Mouse (Mus musculus) brain, embryonic 18.5 days (tissue): ENCODE results near the gene Tbc1d8b.
A peak's percentile ranks its signal among the peaks of the same experiment; 100 is the strongest.
"Not testable (repeated sequence)": the region's sequence is repeated elsewhere in the genome, so short reads cannot be mapped to it uniquely, and the experiment has no call there.

ENCODE experiments used
- DNase-seq: peaks from one replicate; pipeline ENCODE4 v3.0.0-alpha.2; 2012; ENCODE audit warnings: low read depth, low spot score

The Tbc1d8b gene

DNA sequence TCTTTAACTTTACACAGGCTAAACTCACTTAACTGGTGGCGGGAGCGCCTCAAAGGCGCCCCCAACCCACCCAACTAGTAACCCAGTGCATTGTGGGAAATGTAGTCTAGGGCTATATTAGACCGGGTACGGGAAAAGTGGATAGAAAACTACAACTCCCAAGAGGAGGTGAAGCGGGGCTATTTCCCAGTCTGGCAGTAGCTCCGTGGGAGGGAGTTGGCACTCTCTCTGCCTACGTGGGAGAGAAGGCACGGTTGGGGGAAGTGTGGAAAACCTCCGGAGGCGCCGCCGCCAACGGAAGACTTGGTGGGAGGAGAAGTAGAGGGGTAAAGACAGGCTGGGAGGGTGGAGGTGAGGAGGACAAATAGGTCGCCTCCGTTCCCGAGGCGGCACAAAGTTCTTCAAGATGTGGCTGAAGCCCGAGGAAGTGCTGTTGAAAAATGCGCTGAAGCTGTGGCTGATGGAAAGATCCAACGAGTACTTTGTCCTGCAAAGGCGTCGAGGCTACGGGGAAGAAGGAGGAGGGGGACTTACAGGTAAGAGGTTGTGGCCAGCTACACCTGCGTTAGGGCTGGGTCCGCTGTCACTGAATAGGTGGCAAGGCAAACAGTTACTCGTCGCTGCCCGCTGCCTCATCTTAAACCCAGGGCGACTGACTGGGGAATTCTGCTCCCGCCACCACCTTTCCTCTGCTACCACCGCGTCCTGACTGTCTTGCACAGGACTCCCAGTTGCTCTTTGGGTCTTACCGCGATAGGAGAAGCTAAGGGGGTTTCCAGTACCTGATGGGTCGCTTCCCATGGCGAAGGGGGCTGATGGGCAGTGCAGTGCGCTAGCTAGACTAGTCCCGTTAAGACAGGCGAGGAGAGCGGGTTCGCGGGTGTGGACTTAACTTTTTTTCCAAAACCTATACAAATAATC is at the start of gene Tbc1d8b:
Gene Tbc1d8b (plus strand): TSS at position 222 of the 921 bp plus-strand sequence.
- peak; percentile 76 for DNase-seq

DNA sequence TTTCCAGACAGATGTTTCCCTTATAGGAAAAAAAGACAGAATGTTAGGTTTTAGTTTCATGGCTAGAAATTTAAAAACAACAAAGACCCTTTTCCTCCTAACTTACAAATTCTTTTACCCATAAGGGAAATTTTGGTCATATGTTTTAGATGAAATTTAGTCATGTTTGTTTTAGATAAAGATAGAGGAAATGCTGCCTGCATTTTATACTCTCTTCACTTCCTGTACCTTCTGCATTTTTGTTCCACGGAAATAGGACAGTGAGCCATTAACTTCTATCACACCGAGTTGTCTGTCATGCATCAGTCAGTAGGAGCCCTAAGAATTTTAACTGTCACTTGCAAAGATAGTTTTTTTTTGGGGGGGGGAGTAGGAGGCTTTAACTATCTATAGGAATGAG is 45.1 kb upstream of the Tbc1d8b start:
- DNase-seq = no peak

DNA sequence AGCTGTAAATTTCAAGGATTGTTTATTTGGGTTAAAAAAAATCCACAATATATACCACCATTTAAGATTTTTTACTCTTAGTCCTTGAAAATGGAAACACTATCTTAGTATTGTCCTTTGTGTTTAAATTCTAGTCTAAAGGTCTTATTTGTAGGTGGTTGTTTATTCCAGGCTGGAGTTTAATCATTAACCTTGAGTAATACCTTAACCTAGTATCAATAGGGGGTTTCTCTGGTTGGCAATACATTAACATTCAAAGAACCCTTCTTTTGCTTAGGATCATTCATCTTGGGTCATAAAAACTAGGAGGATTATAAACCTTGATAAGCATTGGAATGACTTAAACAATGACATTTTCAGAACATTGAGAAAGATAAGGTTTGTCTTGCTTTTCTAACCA is 44.4 kb upstream of the Tbc1d8b start:
- DNase-seq = no peak

- no peak for DNase-seq
Measured at GRCm38 (mm10) chrX:139652226-139652625, 32.6 kb upstream of the Tbc1d8b start.

DNA sequence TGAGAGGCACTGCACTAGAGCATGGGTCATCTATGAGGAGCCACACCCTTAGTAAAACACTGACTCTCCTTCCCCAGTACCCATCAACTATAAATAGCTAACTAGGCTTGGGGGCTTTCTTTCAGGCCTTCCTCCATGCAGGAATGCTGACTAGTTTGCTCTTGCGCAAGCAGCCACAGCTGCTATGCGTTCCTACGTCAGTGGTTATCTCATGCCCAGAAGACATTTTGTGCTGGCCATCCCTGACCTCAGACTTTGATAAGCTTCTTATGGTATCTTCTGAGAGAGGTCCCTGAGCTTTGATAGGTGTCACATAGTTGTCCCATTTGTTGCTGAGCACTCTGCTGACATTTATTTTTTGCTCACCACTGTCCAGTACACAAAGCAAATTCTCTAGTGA is 31.5 kb upstream of the Tbc1d8b start:
- no peak for DNase-seq

DNA sequence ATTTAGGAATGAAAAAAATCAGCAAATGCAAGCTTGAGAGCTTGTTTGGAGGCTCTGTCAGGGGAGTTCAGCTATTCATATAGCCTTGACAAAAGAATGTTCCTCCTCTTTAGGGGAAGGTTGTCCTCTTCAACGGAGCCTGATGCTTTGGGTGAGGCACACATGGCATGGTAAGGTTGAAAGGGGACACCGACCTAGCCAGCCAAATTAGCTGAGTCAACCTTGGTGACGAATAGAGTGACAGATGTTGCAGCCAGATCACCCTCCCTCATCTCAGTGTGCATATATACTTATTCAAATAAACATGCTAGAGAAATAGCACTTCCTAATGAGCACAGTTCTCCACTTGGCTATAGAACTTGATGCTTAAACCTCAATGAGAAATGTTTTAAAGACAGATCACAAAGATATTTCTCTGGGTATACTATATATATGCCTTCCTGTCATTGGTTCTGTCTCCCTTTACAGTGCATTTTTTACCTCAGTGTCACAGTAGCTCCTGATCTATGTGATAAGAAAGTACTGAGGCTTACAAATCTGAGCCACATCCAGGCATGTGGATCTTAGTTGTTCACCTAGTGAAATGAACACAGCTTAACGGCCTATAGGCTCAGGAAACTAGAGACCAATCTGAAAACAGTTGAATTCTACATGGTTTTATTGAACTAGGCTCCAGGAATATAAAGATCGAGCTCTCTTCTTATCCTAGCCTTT is 30.3 kb upstream of the Tbc1d8b start:
- no peak for DNase-seq

DNA sequence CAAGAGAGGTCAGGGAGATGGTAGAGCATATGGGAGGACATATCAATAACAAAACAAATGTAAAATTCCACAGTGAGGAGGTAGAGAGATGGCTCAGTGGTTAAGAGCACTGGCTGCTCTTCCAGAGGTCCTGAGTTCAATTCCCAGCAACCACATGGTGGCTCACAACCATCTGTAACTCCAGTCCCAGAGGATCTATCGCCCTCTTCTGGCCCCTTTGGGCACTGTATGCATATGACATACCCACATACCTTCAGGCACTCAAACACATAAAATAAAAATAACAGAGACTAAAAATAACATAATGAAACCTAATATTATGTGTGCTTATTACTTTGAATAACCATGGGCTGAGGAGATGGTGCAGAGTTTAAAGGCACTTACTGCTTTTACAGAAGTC is 22.7 kb upstream of the Tbc1d8b start:
- no peak for DNase-seq

DNA sequence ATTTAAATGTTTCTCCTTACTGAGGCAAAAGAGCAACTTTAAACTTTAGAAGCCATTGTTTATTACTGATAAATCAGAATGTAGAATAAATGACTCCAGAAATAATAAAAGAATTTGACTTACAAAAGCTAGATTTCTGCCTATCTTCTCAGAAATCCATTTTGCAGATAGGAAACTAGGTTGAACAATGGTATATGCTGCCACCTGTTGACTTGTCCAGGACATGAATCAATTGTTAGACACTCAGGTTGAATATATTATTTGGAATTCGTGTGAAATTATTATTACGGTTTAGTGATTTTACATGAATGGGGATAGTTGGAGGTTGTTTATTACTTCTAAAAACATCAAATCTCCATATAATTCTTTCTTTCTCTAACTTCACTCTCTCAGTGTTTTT is 19.0 kb upstream of the Tbc1d8b start:
- no peak for DNase-seq

DNA sequence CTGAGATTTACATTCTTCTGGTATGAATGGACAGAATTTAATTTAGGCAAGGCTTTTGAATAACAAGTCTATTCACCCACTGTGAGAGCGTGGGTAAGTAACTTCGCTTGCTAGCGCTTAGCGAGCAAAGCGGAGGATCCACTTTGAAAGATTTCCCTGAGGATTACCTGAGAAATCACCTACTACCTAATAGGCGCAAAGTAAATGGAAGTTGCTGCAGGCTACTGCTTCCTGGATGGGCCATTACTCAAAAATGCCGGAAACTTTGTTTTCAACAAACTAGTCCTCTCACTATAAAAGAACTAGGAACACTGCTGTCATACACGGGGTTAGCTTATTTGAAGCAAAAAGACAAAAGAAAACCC is 404 bp upstream of the Tbc1d8b start:
- no peak for DNase-seq

DNA sequence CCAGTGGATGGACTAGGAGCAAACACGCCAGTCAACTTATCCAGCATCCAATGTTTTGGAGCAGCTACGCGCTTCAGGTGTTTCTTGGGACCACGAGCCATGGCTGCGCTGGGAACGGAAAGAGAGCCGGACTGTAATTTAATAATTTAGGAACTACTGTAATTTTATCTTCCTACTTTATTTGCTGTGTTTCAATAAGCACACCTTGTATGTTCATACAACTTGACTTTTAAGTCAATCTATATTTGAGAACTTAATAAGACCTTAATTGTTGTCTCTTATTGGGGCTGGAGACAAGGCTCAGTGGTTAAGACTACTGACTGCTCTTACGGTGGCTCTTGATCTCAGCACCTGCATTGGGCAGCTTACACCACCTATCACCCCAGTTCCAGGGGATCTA is 29.6 kb downstream of the Tbc1d8b start, which contains the start of gene Gm15013:
Gene Gm15013 (minus strand): TSS at position 101 of the 400 bp plus-strand sequence.
- DNase-seq = no peak

GRCm38 (mm10) chrX:139722350-139722749 is 37.6 kb downstream of the Tbc1d8b start:
- DNase-seq = no peak

- no peak for DNase-seq
Measured at GRCm38 (mm10) chrX:139730541-139730940, 45.7 kb downstream of the Tbc1d8b start.

DNA sequence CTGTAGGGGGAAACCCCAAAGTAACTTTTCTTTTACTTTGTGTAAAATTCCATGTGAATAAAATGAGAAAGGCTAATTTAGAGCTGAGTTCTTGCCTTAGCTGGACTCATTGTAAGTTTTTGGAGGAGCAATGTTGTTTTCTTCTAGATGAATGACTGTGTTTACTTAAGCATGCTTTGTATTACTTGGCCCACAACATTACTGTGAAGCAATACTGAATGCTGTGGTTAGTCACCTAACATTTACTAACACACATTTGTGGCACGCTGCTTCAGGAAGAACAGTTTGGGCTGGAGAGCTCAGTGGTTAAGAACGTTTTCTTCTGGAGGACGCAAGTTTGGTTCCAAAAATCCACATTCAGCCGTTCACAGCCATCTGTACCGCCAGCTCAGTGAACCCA is 52.3 kb downstream of the Tbc1d8b start:
- no peak for DNase-seq

DNA sequence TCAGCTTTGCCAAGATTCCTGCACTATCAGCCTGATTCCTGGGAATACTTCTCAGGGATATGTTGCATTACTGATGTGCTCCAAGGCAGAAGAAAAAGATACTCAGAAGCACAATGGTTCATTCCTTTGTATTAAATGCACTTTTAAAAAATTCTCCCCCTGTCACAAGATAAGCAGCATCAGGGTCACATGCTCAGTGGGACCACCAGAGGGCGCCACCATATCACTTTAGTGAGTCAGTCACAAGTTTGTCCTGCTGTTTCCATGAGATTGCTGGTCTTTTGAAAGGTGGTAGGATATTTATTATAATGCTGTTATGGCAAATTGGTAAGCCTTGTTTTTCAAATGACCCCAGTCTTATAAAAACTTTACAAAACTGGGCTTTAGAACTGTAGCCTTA is 67.1 kb downstream of the Tbc1d8b start:
- no peak for DNase-seq

DNA sequence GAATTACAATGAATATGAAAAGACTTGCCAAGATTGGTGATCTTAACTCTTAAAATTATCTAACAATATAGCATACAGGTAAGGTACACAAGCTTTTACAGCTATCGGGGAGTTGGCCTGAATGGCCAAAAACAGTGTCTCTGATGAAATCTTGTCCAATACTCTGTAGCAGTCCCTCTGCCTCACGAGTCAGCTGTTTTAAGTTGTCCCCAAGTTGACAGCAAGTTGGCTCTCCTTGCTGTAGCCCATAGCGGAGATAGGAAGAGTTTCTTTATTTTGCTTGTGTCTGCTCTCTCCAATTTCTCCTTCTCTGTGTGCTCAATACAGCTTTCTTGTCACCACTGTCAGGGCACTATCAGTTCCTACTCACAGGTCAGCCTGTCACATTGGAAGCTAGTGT is 73.8 kb downstream of the Tbc1d8b start:
- not testable (repeated sequence) for DNase-seq

GRCm38 (mm10) chrX:139762546-139762945 is 77.8 kb downstream of the Tbc1d8b start:
- no peak for DNase-seq

- no peak for DNase-seq
Measured at GRCm38 (mm10) chrX:139769975-139770637, 85.3 kb downstream of the Tbc1d8b start.

DNA sequence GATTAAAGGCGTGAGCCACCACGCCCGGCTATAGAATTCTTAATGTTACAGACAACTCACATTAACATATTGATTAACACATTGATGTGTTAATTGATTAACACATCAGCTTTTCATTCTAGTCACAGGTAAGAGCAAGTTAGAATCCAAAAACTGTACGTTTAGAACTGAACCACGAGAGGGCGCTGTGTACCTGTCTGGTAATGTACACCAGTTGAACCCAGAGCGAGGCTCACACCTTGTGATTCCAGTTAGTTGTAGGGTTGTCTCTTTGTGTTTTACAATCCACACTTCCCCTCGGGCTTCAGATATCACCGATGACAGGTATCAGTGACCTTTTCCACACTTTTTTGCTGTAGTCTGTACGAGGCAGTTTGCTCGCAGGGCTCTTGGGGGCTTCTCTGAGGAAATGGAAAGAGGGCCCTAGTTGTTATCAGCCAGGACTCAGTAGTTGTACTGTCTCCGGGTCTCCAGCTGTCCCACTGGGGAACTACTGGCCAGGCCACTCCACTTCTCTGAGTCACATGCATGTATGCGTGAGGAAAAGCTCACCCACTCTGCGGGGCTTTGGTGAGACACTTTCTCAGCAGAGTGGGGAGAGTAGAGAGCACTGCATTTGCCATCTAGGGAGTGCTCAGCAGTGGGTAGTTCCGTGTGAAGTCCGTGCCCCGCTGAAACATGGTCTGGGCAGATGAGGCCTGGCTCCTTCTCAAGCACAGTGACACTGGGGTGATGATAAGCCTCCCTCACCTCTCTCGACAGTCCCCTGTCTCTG is 89.7 kb downstream of the Tbc1d8b start:
- no peak for DNase-seq

GRCm38 (mm10) chrX:139775084-139775612 is 90.4 kb downstream of the Tbc1d8b start:
- no peak for DNase-seq

- no peak for DNase-seq
Measured at GRCm38 (mm10) chrX:139777357-139777756, 92.6 kb downstream of the Tbc1d8b start.

- DNase-seq = no peak
Measured at GRCm38 (mm10) chrX:139778886-139779285, 94.1 kb downstream of the Tbc1d8b start.
